Mouse (Mus musculus) midbrain, embryonic 12.5 days (tissue): Measurements from ENCODE around the gene Ston2. TPM values are rescaled to one million over a fixed set of nuclear protein-coding genes. Genes with fewer than 3 reads are reported as not detected.

Experiments used
- ATAC-seq: fragments of 200-750 bp; cut with Nextera tagmentation; 2 replicates; pipeline ENCODE4 v1.8.0; 2017; ENCODE audit warnings: low read depth, moderate TSS enrichment, moderate library complexity; ENCODE audit not compliant: low FRiP score
- H3K27ac ChIP-seq: fragments of 300-500 bp; sonication (generic); replicated peaks from 2 replicates; pipeline ENCODE4 v1.5.1; 2016; ENCODE audit warnings: mild to moderate bottlenecking
- H3K27me3 ChIP-seq: fragments of 300-500 bp; sonication (generic); 2 replicates; pipeline ENCODE4 v1.6.1; 2016; ENCODE audit warnings: mild to moderate bottlenecking
- H3K36me3 ChIP-seq: fragments of 300-500 bp; sonication (generic); 2 replicates; pipeline ENCODE4 v1.6.1; 2016
- H3K4me1 ChIP-seq: fragments of 300-500 bp; sonication (generic); 2 replicates; pipeline ENCODE4 v1.6.1; 2016
- H3K4me2 ChIP-seq: fragments of 300-500 bp; sonication (generic); replicated peaks from 2 replicates; pipeline ENCODE4 v1.6.1; 2016; ENCODE audit warnings: mild to moderate bottlenecking, moderate library complexity
- H3K4me3 ChIP-seq: fragments of 300-500 bp; sonication (generic); 2 replicates; pipeline ENCODE4 v1.5.1; 2016; ENCODE audit warnings: mild to moderate bottlenecking
- H3K9ac ChIP-seq: fragments of 300-500 bp; sonication (generic); replicated peaks from 2 replicates; pipeline ENCODE4 v1.6.1; 2016; ENCODE audit warnings: mild to moderate bottlenecking, moderate library complexity
- H3K9me3 ChIP-seq: fragments of 300-500 bp; sonication (generic); 2 replicates; pipeline ENCODE4 v1.6.1; 2016; ENCODE audit warnings: mild to moderate bottlenecking
- WGBS: fragments of 180-500 bp; shearing (Covaris S2); methylation state at CpG from one replicate; pipeline ENCODE4 v1.1.7; 2016; 5-methylcytosine and 5-hydroxymethylcytosine counted together
- polyA plus RNA-seq: library from polyadenylated mRNA; unstranded; fragments of >200 nt; fragmentation: Nextera tagmentation; extraction: Ambion mirVana; gene quantifications from 2 replicates; pipeline ENCODE4 v1.2.1, GENCODE M21; 2016

Ston2 gene
- polyA plus RNA-seq, 1 experiment from 2014 or later: 8.0 TPM

DNA sequence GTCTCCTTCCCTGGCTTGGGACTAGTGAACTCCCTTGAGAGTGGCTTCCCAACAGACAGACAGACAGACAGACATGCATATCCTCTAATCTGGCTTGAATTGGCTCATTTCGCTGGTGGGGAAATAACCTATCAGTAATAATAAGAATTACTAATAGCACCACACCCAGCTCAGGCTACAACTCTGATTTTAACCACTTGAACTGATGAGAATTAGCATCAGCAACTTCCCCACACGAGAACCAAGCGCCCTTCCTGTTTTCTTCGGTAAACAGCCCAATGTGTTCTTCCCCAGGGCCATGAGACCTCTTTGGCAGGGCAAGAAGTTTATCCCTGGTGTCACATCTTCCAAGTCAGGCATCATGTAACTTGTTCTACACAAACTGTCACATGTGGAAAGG, 76.5 kb downstream of the Ston2 start:
- no peak overlapping the region for H3K4me2 ChIP-seq
- no peaks in the 10 kb centered on the region for H3K9me3 ChIP-seq
- no peaks in the 10 kb centered on the region for H3K27me3 ChIP-seq
- H3K27ac ChIP-seq: no peak overlapping the region
- H3K36me3 ChIP-seq: no peaks in the 10 kb centered on the region
- 96% methylated on average over 4 of the region's 4 CpGs for WGBS
- no peak overlapping the region for H3K9ac ChIP-seq
- H3K4me1 ChIP-seq: peaks cover 12% of the 10 kb centered on the region; the same call in 1 of the 2 replicates
- no peak overlapping the region for H3K4me3 ChIP-seq
- ATAC-seq: no peak

DNA sequence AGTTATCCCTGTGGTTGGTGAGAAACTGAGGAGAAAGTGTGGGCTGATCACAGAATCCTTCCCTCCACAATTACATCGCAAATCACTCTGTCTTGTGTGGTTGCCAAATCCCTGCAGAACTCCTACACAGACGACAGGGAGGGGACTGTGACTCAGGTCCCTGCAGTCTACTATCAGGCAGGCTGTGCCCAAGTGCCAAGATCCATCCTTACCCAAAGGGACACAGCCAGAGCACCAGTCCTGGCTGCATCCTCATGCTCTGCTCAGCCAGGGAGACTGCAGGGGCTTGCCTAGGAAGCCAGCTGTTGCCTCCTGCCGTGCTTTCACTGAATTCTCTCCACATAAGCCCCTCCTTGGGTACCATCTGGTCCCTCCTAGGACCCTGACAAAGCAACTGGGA, 77.3 kb downstream of the Ston2 start:
- H3K9ac ChIP-seq: no peak overlapping the region
- no peaks in the 10 kb centered on the region for H3K36me3 ChIP-seq
- peak; percentile 58; the same call in 1 of the 2 replicates for ATAC-seq
- 41% methylated on average over 3 of the region's 3 CpGs for WGBS
- H3K27ac ChIP-seq: 0 out of 2 replicates have a peak overlapping the region, but pooled peaks have one; percentile 11
- no peaks in the 10 kb centered on the region for H3K27me3 ChIP-seq
- peaks cover 12% of the 10 kb centered on the region; the same call in 1 of the 2 replicates for H3K4me1 ChIP-seq
- H3K9me3 ChIP-seq: no peaks in the 10 kb centered on the region
- H3K4me3 ChIP-seq: no peak overlapping the region
- H3K4me2 ChIP-seq: no peak overlapping the region

GRCm38 (mm10) chr12:91709634-91710033, 78.6 kb downstream of the Ston2 start:
- H3K4me1 ChIP-seq: peaks cover 12% of the 10 kb centered on the region; the same call in 1 of the 2 replicates
- no peaks in the 10 kb centered on the region for H3K9me3 ChIP-seq
- no peak for ATAC-seq
- WGBS: 87% methylated on average over 6 of the region's 6 CpGs
- H3K27me3 ChIP-seq: no peaks in the 10 kb centered on the region
- no peak overlapping the region for H3K4me2 ChIP-seq
- no peak overlapping the region for H3K4me3 ChIP-seq
- no peak overlapping the region for H3K27ac ChIP-seq
- no peaks in the 10 kb centered on the region for H3K36me3 ChIP-seq
- no peak overlapping the region for H3K9ac ChIP-seq

GRCm38 (mm10) chr12:91709232-91709631, 79.0 kb downstream of the Ston2 start:
- no peaks in the 10 kb centered on the region for H3K36me3 ChIP-seq
- no peak overlapping the region for H3K9ac ChIP-seq
- H3K4me1 ChIP-seq: peaks cover 12% of the 10 kb centered on the region; the same call in 1 of the 2 replicates
- WGBS: 80% methylated on average over 4 of the region's 5 CpGs
- no peaks in the 10 kb centered on the region for H3K27me3 ChIP-seq
- no peak overlapping the region for H3K27ac ChIP-seq
- H3K4me2 ChIP-seq: no peak overlapping the region
- H3K9me3 ChIP-seq: no peaks in the 10 kb centered on the region
- ATAC-seq: no peak
- H3K4me3 ChIP-seq: no peak overlapping the region

DNA sequence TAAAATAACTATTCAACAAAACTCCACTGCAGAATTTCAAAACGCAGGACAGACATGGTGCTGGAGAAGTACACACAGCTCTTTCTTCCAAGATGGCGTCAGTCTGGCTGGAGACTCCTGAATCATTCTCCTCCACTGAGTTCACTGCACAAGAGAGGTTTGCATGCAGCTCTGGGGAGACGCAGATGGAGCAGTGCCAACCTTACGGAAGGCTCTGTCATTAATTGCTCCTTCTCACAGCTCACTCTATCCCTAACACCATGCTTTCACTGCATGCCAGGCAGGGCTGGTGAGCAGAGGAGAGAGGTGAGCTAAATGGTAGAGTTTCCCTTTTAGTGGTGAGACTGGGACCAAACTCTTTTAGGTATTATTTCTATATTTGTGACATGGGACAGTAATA, 80.4 kb downstream of the Ston2 start:
- ATAC-seq: no peak
- WGBS: 90% methylated on average over 4 of the region's 4 CpGs

DNA sequence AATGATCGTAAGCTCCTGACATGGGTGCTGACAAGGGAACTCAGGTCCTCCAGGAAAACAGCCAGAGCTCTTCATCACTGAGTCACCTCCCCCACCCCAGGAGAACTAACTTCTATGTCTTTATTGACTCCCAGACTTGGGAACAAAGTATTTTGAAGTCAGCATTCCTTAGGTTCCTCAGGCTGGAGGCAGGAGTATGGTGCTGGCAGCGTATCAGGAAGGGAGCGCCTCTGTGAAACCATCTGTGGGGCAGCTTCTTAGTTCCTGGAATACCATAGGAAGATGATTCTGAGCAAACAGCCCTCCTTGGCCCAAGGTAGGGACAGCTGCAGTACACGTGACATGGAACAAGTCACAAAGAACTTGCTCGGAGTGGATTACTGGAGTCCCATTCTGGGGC, 84.7 kb downstream of the Ston2 start:
- Histone ChIP-seq H3K27ac (no peak overlapping the region), H3K4me1 (peaks cover 3% of the 10 kb centered on the region; the same call in 1 of the 2 replicates), H3K9ac (no peak overlapping the region), H3K27me3 (no peaks in the 10 kb centered on the region), H3K9me3 (no peaks in the 10 kb centered on the region), H3K4me3 (no peak overlapping the region), H3K36me3 (no peaks in the 10 kb centered on the region), H3K4me2 (no peak overlapping the region)
- no peak for ATAC-seq
- 85% methylated on average over 5 of the region's 5 CpGs for WGBS

More for the DNA sequence above, 80.4 kb downstream of the Ston2 start:
- no peaks in the 10 kb centered on the region for H3K9me3 ChIP-seq
- H3K4me1 ChIP-seq: peaks cover 12% of the 10 kb centered on the region; the same call in 1 of the 2 replicates
- no peak overlapping the region for H3K27ac ChIP-seq
- H3K4me2 ChIP-seq: no peak overlapping the region
- H3K36me3 ChIP-seq: no peaks in the 10 kb centered on the region
- no peak overlapping the region for H3K9ac ChIP-seq
- no peaks in the 10 kb centered on the region for H3K27me3 ChIP-seq
- no peak overlapping the region for H3K4me3 ChIP-seq

- 87% methylated on average over 5 of the region's 5 CpGs for WGBS
- H3K27me3 ChIP-seq: no peaks in the 10 kb centered on the region
- no peak for ATAC-seq
Observed at GRCm38 (mm10) chr12:91702829-91703228, 85.4 kb downstream of the Ston2 start.

DNA sequence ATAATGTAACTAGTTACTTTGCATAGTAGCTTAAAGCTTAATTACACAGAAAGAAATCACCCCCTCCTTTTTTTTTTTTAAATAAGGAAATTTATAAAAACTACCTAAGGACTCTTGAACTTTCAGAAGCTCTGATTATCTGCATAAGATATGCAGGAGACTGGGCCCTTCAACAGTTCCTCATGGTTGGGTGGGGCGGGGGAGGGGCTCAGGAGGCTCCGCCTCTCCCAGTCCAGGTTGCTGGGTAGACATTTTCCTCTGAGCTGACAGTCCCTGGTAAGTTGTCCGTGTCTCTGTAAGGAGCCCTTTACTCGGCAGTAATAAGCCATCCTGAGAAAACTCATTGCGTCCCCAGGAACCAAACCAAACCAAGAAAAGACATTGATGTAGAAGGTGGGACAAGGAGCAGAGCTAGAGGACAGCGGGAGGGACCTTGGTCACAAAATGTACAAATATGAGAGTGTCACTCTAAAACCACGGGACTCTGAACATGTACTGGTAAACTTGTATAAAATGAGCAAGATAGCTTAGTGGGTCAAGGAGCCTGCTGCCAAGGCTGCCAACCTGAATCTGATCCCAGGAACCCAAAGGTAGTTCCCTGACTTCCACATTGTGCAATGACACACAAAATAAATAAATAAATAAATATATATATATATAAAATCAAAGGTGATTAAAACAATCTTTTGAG, 88.6 kb downstream of the Ston2 start:
- Histone ChIP-seq H3K27me3 (no peaks in the 10 kb centered on the region), H3K4me3 (no peak overlapping the region), H3K9ac (no peak overlapping the region), H3K36me3 (no peaks in the 10 kb centered on the region), H3K4me1 (peaks cover 3% of the 10 kb centered on the region; the same call in 1 of the 2 replicates), H3K9me3 (no peaks in the 10 kb centered on the region), H3K4me2 (no peak overlapping the region), H3K27ac (no peak overlapping the region)
- ATAC-seq: no peak
- WGBS: 87% methylated on average over 7 of the region's 7 CpGs

More at GRCm38 (mm10) chr12:91702829-91703228, 85.4 kb downstream of the Ston2 start:
- Histone ChIP-seq H3K27ac (no peak overlapping the region), H3K36me3 (no peaks in the 10 kb centered on the region), H3K4me3 (no peak overlapping the region), H3K9ac (no peak overlapping the region), H3K4me2 (no peak overlapping the region), H3K9me3 (no peaks in the 10 kb centered on the region), H3K4me1 (no peaks in the 10 kb centered on the region)

GRCm38 (mm10) chr12:91696231-91696630, 92.0 kb downstream of the Ston2 start:
- Histone ChIP-seq H3K27me3 (0 out of 2 replicates have a peak, but pooled peaks cover 6% of the 10 kb centered on the region), H3K27ac (peak overlapping the region; percentile 52; the same call in 1 of the 2 replicates), H3K9ac (no peak overlapping the region), H3K36me3 (no peaks in the 10 kb centered on the region), H3K4me1 (peaks cover 3% of the 10 kb centered on the region; the same call in 1 of the 2 replicates), H3K9me3 (no peaks in the 10 kb centered on the region), H3K4me3 (no peak overlapping the region), H3K4me2 (no peak overlapping the region)
- WGBS: 91% methylated on average over 4 of the region's 4 CpGs
- ATAC-seq: peak; percentile 60

- no peak overlapping the region for H3K9ac ChIP-seq
- 0 out of 2 replicates have a peak, but pooled peaks cover 6% of the 10 kb centered on the region for H3K27me3 ChIP-seq
- H3K27ac ChIP-seq: peak overlapping the region; percentile 52; the same call in 1 of the 2 replicates
- peak; percentile 92 for ATAC-seq
- H3K4me3 ChIP-seq: no peak overlapping the region
- no peaks in the 10 kb centered on the region for H3K36me3 ChIP-seq
- H3K4me2 ChIP-seq: no peak overlapping the region
- 39% methylated on average over 4 of the region's 4 CpGs for WGBS
- no peaks in the 10 kb centered on the region for H3K9me3 ChIP-seq
- peaks cover 3% of the 10 kb centered on the region; the same call in 1 of the 2 replicates for H3K4me1 ChIP-seq
Observed at GRCm38 (mm10) chr12:91695761-91696160, 92.4 kb downstream of the Ston2 start.

DNA sequence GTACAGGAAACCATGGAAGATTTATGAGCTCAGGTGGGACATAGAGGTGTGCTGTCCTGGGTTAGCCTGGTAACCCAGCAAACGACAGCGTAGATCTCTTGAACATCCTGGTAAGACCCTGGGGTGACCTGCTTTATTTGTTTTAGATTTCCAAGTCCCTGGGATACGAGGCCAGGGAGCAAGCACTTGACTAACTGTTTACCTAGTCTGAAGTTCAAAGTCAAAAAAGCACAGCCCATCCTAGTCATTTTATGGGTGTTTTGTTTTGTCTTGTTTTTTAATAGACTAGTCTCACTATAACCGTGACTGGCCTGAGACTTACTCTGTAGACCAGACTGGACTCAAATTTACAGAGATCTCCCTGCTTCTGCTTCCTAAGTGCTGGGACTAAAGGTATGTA, 93.4 kb downstream of the Ston2 start:
- H3K4me1 ChIP-seq: peaks cover 3% of the 10 kb centered on the region; the same call in 1 of the 2 replicates
- no peak overlapping the region for H3K4me3 ChIP-seq
- H3K9ac ChIP-seq: no peak overlapping the region
- H3K4me2 ChIP-seq: no peak overlapping the region
- H3K27ac ChIP-seq: no peak overlapping the region
- H3K9me3 ChIP-seq: no peaks in the 10 kb centered on the region
- ATAC-seq: no peak
- H3K36me3 ChIP-seq: no peaks in the 10 kb centered on the region
- 76% methylated on average over 4 of the region's 4 CpGs for WGBS
- H3K27me3 ChIP-seq: 0 out of 2 replicates have a peak, but pooled peaks cover 6% of the 10 kb centered on the region

DNA sequence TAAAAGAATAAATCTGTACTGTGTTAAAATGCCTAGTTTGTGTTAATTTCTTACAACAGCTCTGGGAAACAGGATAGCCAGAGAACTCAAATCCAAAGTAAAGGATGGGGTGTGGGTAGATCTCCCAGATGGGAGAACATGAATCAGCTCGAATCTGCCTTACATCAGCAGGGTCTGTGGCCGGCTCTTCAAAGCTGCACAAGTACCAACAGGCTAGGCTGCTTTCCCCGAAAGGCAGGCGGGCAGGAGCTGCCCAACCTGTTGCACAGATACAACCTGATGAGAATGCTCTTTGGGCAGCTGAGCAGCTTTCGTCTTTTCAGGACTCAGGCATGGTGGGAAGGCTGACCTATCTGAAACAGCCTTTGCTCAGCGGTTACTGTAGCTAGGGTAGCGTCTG, 94.6 kb downstream of the Ston2 start:
- Histone ChIP-seq H3K27me3 (0 out of 2 replicates have a peak, but pooled peaks cover 6% of the 10 kb centered on the region), H3K27ac (no peak overlapping the region), H3K4me2 (no peak overlapping the region), H3K9ac (no peak overlapping the region), H3K36me3 (no peaks in the 10 kb centered on the region), H3K4me3 (no peak overlapping the region), H3K4me1 (peaks cover 3% of the 10 kb centered on the region; the same call in 1 of the 2 replicates), H3K9me3 (no peaks in the 10 kb centered on the region)
- WGBS: 79% methylated on average over 7 of the region's 7 CpGs
- no peak for ATAC-seq
